Mouse (Mus musculus) cerebellum, adult 11-12 months (tissue): Measurements from ENCODE around the gene Sytl1.
A peak's percentile ranks its signal among the peaks of the same experiment; 100 is the strongest.

Experiments used
- DNase-seq: peaks from one replicate; pipeline ENCODE4 v3.0.0; 2022

Sytl1 gene

DNA sequence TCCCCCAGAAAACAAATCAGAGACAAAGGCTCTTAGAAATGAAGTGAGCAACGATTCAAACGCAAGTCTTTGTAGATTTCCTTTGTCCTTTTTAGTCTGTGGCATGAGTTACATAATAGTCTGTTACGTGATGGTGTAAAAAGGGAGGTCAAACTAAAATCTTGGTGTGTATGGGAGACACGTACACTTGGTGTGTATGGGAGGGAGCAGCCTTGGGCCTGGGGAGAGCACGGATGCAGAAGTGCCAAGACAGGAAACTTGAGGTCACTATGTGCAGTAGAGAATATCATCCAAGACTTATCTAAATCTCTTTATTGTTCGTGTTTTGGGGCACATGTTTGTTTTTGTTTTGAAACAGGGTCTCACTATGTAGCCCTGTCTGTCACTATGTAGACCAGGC is 15.2 kb upstream of the Sytl1 start:
- DNase-seq, result no peak

GRCm38 (mm10) chr4:133277104-133278026 is 14.5 kb upstream of the Sytl1 start, which contains the start of gene Tmem222:
TSS of gene Tmem222 (minus strand) at chr4:133277792.
- DNase-seq, result peak; percentile 95

- DNase-seq, result no peak
Observed at GRCm38 (mm10) chr4:133270929-133271328, 8.0 kb upstream of the Sytl1 start.

GRCm38 (mm10) chr4:133269596-133269995 is 6.7 kb upstream of the Sytl1 start:
- no peak for DNase-seq

- DNase-seq, result no peak
Observed at GRCm38 (mm10) chr4:133268931-133269330, 6.0 kb upstream of the Sytl1 start.

DNA sequence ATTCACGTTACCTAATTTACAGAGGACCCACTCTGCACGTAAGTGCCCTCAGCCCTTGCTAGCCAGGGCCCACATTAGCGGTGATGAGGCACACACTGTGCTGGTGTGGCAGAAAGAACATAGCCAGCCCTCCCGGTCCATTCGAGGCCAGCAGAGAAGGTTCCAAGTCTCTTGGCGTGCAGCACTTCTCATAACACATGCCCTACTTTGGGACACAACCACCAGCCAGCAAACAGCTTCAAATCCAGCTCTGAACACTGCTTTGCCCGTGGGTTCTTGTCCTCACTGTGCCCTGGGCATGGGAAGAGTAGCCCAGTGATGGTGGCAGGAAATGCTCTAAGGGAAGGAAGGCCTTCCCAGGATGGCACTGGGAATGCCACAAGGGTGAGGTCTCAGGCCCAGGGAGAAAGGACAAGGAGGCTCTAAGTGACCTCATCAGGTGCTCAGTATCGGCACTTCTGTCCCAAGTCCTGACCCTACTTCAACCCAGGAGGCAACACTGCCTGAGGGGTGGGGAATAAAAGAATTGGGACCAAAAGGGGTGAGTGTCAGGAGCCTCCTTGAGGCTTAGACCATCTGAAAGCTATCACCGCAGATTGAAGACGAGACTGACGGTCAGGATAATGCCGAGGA is 3.5 kb upstream of the Sytl1 start:
- no peak for DNase-seq

DNA sequence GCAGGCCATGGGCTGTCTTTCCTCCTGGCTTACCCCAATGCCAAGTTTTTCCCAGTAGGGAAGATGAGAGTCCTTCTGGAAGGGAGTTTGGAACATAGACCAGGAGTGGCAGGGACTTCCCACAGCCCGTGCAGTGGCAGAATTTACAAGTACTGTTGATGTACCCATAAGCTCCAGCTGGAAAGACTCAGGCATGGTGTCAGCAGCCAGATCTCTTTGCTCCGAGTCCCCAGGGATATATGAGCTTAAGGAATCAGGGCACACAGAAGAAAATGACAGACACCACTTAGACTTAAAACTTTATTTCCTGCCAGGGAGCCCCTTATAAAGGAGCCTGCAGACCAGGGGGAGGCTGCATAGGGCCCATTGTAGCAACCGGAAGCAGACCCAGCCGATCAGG is 2.8 kb upstream of the Sytl1 start:
- DNase-seq, result no peak

GRCm38 (mm10) chr4:133265297-133265696 is 2.4 kb upstream of the Sytl1 start:
- DNase-seq, result no peak

DNA sequence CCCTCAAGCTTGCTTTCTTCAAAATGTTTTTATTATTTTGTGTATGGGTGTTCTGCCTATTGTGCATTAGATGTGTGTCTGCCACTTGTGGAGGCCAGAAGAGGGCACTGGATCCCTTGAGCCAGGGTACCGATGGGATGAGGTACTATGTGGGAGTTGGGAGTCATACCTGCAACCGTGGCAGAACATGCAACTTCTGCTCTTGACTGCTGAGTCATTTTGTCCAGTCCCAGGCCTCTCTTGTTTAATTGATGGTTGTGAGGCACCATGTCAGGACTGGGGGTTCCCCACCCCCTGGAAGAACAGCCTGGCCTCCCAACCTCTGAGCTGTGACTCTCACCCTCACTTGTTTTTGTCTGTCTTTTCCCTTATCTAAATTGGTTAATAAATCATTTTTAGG is 1.6 kb upstream of the Sytl1 start:
- DNase-seq, result no peak

DNA sequence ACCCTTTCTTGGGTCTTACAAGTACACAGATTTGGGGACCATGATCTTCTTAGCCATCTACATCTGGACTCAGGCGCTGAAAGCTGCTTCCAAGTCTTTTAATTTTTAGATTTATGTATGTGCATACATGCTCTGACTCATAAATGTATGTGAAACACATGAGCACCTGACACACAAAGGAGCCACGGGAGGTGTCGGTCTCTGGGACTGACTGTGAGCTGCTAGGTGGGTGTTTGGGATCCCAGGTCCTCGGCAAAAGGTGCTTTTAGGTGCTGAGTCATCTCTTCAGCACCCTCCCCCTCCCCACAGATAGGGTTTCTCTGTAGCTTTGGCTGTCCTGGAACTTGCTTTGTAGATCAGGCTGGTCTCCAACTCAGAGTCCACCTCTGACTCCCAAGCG is 843 bp upstream of the Sytl1 start:
- no peak for DNase-seq

GRCm38 (mm10) chr4:133262375-133262765 is 543 bp downstream of the Sytl1 start:
- no peak for DNase-seq

DNA sequence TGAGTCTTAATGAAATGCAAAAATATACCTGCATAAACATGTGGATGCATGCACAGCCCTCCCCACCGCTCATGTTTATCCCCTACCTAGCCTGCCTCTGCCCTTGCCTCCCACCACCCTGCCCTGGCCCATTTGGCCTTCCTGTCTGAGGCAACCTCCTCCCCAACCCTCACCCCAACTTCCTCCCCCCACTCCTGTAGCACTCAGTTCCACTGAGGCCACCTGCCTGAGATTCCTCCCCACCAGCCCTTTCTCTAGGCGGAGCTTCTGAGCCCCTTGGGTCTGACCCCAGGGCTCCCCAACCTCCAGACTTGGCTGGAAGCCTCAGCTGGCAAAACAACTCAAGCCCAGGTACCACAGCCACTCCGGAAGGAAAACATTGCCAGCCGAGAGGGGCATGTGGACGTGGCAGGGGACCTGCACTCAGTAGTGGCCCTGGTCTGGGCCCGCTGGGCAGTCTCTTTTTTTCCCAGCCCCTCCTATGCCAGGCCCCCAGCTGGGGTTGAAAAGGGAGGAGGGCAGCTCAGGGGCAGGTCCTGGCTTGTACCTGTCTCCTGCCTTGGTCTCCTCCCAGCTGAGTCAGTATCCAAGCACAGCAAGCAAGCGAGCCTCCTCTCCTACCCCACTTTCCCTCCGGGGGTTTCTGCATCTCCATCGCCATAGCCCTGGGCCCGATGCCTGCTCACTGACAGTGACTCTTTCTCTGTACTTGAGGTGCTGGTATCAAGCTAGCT is 1.1 kb downstream of the Sytl1 start:
- no peak for DNase-seq

DNA sequence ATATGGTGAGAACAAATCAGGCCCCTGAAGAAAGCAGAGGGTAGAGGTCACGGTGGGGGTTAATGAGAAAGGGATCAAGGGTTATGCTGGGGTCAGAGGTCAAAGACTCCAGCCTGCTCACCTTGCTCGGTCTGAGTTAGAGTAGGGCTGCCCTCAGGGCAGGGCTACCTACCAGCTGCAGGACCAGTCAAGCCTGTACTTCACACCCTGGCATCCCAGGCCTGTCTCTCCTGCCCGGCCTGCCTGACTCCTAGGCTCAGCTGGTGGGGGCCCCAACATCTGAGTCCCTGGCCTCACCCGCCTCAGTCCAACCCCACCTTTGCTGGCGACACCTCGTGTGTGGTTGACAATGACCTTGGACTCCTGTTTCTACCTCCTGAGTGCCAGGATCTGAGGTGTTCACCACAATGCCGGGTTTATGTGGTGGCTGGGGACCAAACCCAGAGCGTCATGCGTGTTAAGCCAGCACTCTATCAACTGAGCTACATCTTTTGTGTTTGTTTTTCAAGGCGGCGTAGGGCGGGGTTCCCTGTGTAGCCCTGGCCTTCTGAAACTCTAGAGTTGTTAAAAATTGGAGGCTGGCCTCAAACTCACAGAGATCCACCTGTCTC is 5.0 kb downstream of the Sytl1 start:
- no peak for DNase-seq

- DNase-seq, result no peak
Observed at GRCm38 (mm10) chr4:133257230-133257629, 5.7 kb downstream of the Sytl1 start.

DNA sequence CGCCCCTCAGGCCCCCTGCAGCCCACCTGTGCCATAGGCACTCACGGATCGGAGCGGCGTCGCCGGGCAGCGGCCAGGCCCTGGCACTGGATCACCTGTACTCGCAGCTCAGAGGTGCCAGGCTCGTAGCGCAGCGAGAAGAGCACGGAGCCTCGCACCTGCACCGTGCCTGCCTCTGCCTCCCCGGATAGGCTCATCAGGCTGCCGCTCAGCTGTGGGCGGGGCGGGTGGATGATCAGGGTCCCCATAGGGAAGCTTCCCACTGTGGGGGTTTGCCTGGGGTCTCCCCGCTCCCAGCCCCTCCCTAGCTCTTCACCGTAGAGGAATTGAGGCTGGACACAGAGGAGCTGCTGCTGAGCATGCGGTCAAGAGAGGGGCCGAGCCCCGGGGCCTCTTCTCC is 6.1 kb downstream of the Sytl1 start:
- no peak for DNase-seq

GRCm38 (mm10) chr4:133255392-133255791 is 7.5 kb downstream of the Sytl1 start:
- DNase-seq, result no peak

- no peak for DNase-seq
Observed at GRCm38 (mm10) chr4:133253412-133253811, 9.5 kb downstream of the Sytl1 start.

- DNase-seq, result no peak
Observed at GRCm38 (mm10) chr4:133252089-133252488, 10.8 kb downstream of the Sytl1 start.

- DNase-seq, result no peak
Observed at GRCm38 (mm10) chr4:133251214-133251613, 11.7 kb downstream of the Sytl1 start.

- peak; percentile 84 for DNase-seq
Observed at GRCm38 (mm10) chr4:133250609-133251008, 12.3 kb downstream of the Sytl1 start.

DNA sequence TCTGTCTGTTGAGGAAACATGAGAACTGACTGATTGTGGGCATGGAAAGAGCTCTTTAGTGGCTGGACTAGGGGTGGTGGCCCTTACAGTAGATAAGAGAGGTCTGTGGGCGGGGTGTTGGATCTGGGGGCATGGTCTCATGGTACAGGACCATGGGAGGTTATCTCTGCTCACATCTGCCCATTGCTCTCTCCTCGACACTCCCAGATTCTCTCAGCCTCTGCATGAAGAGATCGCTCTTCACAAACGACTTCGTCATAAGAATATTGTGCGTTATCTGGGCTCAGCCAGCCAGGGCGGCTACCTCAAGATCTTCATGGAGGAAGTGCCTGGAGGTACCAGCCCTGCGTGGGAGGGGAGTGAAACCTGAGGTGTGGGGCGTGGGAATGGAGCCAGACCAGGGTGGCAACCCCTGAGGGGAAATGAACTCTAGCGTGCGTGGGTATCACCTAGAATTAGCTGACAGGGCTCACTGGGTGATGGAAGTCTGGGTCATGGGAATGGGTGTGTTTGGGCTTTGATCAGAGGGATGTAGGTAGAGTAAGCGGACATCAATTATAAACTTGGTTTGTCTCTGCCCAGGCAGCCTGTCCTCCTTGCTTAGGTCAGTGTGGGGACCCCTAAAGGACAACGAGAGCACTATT is 15.0 kb downstream of the Sytl1 start:
- DNase-seq, result no peak

GRCm38 (mm10) chr4:133247072-133247471 is 15.8 kb downstream of the Sytl1 start:
- no peak for DNase-seq

GRCm38 (mm10) chr4:133244289-133244688 is 18.6 kb downstream of the Sytl1 start:
- no peak for DNase-seq
